Mouse (Mus musculus) common myeloid progenitor, adult 5-6 weeks (primary cell): Measurements from ENCODE around the gene Npy5r. TPM values are rescaled to one million over a fixed set of nuclear protein-coding genes. Genes with fewer than 3 reads are reported as not detected.

Experiments
- ATAC-seq: replicated peaks from 2 replicates; pipeline ENCODE4 v1.8.0; 2016; ENCODE audit warnings: low read depth, mild to moderate bottlenecking, moderate TSS enrichment, inconsistent platforms; ENCODE audit not compliant: poor library complexity, severe bottlenecking
- total RNA-seq: library from RNA; stranded (forward); fragments of 200-1000, 187-1606 nt; gene quantifications from 2 replicates; pipeline ENCODE4 v1.2.3, GENCODE M21; 2017

The Npy5r gene
- not detected in 2 replicates for total RNA-seq

DNA sequence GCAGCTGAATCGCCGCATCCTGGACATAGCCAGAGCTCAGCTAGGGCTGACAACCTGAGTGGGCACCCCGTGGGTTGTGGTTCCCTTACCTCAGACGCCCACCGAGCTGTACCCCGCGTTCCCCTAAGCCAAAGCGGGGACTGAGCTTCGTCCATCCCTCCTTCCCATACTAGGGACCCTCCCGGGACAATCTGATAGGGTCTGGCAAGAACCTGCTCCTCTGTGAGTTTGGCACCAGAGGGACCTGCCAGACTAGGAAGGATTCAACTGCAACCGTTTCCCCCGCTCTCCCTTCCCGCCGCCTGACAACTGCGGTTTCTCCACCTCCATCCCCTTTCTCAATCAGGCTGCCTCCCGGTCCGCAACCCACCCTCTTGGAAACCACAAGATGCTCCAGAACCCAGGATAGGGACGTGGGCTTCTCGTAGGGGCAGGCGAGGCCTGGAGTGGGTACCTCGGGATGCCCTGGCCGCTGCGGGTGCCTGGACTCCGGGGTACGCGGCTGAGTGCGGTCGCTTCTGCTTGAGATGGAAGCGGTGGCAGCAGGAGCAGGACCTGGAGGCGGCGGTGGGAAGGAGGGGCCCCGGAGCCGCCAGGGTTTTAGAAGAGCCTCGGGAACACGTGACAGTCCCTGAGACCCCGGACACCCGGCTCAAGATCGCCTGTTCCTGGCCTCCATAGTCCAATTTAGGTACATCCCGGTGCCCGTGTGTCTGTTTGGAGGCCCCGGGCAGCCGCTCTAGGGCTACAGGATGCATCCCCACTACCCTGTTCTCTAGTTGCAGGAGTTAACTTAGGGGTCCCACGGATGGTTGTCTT lies at the start of gene Npy5r:
TSS of gene Npy5r (minus strand) at position 618 of the 819 bp plus-strand sequence.
- no peak for ATAC-seq

DNA sequence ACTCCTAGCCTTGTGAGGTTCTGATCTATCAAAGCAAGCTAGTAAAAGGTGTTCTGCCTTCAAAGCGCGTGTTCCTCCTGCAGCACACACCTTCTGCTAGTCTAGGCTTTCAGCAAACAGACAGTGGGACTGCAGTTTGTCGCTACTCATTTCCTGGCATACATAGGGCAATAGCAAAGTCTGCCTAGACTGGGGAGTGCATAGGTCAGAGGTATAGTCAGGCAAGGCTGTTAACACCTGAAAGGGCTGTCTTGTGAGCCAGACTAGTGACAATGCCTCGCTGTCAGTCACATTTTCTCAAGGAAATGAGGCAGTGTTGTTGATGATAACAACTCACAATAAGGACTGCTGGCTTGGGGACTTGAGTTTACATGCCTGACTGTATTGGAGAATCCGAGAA lies 44.0 kb upstream of the Npy5r start:
- ATAC-seq, result no peak

DNA sequence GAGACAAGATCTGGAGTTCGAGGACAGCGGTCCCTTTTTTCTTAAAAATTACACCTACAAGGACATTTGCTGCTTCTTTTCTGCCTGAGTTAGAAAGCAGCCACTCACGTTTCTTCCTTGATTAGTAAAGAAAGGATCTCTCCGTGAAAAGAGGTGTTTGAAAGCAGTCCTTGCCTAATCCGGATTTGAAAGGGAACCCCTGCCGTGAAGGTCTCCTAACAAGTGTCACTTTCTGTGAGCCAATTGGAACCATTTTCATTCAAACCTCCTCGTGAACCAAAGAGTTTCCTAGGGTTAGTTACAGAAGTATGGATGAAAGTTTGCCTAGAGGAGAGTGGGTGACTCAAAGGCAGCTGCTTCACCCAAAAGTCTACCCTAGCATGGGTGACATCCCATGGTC lies 41.5 kb upstream of the Npy5r start:
- ATAC-seq, result no peak

DNA sequence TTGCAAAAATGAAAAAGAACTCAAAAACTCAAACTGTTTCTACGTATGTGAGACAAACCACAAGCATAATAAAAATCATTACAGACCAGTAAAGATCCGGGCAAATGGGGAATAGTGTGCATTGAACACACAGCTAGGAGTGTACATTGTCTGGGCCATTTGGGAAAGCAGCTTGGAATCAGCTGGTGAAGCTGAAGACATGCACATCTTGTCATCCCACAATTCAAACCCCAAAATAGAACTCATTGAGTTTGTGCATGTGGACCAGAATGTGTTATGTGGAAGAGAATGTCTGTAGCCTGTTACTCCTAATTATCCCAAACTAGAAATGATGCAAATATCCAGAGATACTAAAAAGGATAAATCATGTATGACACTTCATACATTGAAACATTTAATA lies 34.9 kb upstream of the Npy5r start:
- no peak for ATAC-seq

DNA sequence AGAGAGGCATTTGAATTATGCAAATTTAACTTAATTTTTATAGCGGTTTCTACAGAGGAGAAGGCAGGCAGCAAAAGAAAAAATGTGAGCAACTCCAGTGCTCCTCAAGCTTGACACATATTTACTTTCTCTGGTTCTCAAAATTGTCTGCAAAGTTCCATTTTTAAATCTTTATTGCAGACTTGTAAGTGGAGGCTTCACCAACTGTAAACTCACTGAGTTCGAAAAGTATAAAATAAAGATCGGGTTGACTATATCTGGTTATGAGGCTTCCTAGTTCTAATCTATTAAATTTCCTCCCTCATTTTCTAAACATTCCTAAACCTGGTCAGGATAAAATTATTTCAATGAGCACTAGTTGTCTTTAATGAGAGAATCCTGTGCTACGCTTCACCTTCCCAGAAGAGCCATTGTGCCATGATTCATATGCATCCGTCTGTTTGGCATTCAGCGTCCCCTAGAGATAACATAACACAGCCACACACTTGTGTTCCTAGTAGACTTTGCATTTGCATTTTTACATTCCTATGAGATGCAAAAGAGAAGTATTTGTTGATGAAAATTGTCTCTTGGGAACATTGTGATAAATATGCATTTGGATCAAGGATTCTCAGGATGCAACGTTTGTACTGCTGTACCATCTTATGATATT lies 26.5 kb upstream of the Npy5r start:
- no peak for ATAC-seq

DNA sequence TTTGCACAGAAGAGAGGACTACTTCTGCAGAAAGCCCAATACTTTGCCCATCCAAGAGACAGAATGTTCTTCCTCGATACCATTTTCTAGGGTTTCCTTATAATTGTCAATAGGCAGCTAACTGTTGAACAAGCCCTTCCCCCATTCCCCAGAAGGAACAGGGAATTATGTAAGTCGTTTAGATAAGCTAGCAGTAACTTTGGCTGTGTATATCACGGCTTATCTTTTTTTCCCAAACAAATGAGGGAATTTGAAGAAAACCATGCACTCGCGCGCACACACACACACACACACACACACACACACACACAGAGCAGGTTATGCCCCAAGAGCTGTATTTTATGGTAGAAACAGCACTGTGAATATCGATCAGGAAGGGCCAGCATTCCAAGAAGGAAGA lies 10.9 kb upstream of the Npy5r start:
- ATAC-seq, result no peak

DNA sequence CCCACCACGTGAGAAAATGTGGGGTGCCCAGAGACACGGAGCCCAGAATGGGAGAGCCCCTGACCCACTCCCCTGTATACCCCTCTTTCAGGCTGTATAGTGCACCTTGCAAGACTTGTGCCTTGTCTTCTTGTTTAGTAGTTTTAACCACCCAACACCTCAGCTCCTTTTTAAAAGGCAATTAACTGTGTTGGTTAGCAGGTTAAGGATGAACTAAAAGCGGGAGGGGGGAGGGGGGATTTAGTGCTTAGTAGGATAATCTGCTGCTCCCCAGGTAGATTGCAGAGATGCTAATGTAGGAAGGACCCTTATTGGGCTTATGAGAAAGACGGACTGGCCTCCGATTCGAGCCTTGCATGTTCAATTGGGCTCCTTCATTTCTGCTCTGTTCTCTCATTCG lies 10.1 kb upstream of the Npy5r start:
- ATAC-seq, result no peak

DNA sequence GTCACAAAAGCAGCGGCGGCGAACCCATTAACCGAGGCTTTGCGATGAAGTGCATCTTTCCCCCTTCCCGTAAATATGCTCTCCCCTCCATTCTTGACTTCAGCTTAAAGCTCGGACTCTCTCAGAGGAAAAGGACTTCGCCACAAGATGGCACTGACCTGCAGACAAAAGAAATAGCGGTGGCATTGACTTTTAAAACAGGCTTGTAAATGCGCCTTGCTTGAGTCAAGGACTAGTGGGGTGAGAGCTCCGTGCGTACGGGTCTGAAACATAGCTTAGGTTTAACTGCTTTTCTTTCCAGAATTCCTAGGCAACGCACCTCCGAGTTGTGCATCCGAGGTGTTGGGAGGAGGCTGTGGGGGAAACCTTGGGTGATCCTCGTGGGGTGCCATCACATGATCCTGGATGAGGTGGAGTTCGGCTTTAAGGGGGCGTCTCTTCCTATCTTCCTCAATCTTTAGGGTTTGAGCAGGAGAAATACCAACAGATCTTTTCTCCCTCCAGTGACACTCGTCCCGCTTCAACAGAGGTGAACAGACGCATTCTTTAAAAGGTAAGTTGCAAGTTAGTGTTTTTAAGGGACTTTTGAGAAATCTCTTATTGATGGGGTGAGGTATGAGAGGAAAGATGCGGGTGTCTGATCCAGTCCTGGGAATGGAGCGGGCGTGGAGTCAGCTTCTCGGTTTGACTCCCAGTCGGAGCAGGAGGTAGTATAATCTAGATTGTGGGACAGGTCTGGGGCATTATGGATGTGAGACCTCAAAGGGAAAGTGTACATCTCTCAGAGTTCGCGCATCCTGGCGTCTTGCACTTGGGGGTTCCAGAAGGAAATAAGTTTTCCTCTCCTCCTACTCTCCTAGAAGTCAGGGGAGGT lies 9.3 kb upstream of the Npy5r start, which contains the start of gene Npy1r:
TSS of gene Npy1r (plus strand) at position 223 of the 874 bp plus-strand sequence.
- no peak for ATAC-seq

DNA sequence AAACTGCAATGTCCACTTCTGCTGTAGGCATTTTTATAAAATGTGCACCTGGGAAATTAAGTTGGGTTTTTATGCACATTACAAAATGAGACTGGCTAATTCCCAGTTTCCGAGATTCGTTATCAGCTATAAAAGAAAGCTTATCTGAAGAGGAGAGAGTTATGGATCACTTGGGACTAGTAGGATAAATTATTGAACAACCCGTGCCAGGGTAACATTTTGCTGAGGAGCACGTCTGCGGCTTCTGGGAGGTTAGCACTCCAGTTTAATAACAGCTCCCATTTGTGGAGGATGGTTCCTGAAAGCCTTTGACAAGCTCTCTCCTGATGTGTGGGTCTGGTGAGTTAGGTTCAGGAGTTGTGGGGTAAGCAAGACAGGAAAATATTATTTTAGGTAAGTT lies 2.5 kb upstream of the Npy5r start:
- no peak for ATAC-seq

DNA sequence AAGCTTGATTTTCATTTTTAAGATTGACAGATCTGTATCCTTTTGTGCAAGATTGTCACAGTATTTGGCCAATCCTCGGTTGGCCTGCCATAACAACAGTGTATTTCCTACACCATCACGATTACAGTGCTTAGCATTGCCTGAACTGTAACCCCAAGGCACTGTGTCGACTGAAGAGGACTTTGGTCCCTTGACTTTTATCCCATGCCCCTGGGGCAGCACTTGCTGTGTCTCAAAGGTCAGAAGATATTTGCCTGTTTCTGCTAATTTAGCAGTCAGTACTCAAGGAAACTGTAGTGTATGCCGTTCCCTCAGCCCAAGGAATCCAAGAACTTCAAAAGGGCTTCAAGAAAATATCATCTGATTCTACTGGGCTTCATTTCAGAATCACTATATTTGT lies 871 bp upstream of the Npy5r start:
- no peak for ATAC-seq

DNA sequence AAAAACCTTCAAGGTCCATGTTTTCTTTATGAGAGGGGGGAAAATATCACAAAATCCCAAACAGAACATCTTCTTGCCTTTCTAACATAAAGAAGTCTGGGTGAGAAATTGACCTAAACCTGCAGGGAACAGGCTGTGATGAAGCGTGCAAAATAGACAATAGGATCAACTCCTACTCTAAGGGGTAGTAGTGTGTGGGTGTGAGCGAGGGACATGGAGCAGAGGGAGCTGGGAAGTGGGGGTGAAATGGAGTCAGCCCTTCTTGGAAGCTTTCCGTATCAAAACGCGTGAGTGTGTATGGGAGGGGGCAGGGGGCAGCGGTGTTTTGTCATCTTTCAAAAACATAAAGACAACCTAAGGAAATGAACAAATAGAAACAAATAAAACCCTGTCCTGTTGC lies 467 bp upstream of the Npy5r start:
- no peak for ATAC-seq

DNA sequence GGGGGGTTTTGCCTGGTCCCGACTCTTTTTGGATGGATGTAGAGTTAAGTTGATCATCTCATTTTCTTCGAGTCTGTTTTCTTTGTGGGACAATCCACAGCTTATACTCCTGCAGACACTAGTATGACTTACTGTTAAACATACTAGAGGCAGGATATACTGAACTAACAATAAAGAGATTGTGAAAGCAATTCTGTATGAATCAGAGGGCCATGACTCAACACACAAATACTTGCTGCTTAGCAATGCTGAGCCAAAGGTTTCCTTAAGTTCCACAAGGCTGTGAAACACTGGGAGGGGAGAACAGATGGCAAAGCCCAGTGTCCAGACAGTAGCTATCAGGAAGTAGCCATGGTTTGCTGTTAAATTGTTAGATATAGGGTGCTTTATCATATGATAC lies 6.7 kb downstream of the Npy5r start:
- no peak for ATAC-seq

DNA sequence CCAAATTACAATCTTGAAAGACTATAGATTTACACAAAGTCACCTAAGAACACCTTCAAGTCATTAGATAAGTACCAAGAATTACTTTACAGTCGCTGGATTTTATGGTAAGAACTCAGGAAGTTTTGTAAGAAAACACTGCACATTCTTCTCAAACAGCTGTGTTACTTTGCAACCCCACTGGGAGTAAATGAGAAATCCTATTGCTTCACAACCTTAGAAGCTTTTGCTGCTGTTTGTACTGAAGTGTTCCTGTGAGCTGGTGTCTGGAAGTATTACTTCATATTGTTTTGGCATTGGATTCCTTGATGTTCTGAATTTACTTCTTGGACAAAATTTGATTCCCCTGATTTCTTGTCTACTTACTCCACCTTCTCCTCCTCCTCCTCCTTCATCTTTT lies 57.2 kb downstream of the Npy5r start:
- ATAC-seq, result no peak

Other genes starting within 250 kb of the Npy5r start
- 44.7 and 57.1 TPM in 2 replicates for gene Tma16, start 201.6 kb downstream of the Npy5r start, total RNA-seq
- gene Tktl2, start 176.4 kb downstream of the Npy5r start, total RNA-seq, result not detected in 2 replicates
- gene Npy1r, start 9.1 kb upstream of the Npy5r start, total RNA-seq, result not detected in 2 replicates
- gene Naf1, start 172.1 kb upstream of the Npy5r start, total RNA-seq, result 16.2 and 18.5 TPM in 2 replicates